Mouse (Mus musculus) stomach, embryonic 15.5 days (tissue): ENCODE data around the gene Foxi1. TPM values are rescaled to one million over a fixed set of nuclear protein-coding genes. Genes with fewer than 3 reads are reported as not detected.

ENCODE experiments used
- polyA plus RNA-seq: library from polyadenylated mRNA; unstranded; fragments of >200 nt; fragmentation: Nextera tagmentation; extraction: Ambion mirVana; gene quantifications from 2 replicates; pipeline ENCODE4 v1.2.1, GENCODE M21; 2015

Gene Foxi1
- polyA plus RNA-seq, 1 experiment from 2014 or later = not detected

Other genes starting within 250 kb of the Foxi1 start
- 2.2 and 2.4 TPM in 2 replicates for gene Kcnmb1, start 245.1 kb downstream of the Foxi1 start, polyA plus RNA-seq
- 11.8 and 12.1 TPM in 2 replicates for gene Kcnip1, start 214.9 kb downstream of the Foxi1 start, polyA plus RNA-seq
- 3.6 and 3.8 TPM in 2 replicates for gene Lcp2, start 161.2 kb downstream of the Foxi1 start, polyA plus RNA-seq
- gene 4930469K13Rik, start 109.5 kb downstream of the Foxi1 start, polyA plus RNA-seq = 0.19 and 0.23 TPM in 2 replicates
- gene Fam196b, start 106.7 kb upstream of the Foxi1 start, polyA plus RNA-seq = 0.27 and 0.28 TPM in 2 replicates